Mouse (Mus musculus) thymus, postnatal 10 days (tissue): Measurements from ENCODE around the gene Ablim2.
A peak's percentile ranks its signal among the peaks of the same experiment; 100 is the strongest.

ENCODE experiments used
- DNase-seq, 2 experiments: peaks; one replicate each; pipeline ENCODE4 v3.0.0; 2021; ENCODE audit warnings: low spot score in 2 of 2

Gene Ablim2

DNA sequence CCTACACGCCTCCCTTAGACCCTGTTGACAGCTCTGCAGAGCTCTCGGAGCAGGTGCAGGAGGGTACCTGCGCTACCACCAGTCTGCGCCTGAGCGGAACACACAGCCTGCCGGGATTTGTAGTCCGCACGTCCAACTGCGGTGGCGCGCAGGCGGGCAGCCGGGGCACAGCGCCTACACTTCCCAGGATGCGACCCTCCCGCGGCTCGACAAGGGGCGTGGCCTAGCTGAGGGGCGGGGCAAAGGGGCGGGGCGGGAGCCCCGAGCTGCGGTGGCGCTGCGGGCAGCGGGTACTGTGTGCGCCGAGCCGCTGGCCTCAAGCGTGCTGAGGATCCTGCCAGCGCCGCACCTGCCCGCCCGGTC is at the start of gene Ablim2:
Gene Ablim2 (plus strand): TSS at position 242 of the 363 bp plus-strand sequence.
- peak; percentile 90 to 91 for DNase-seq

DNA sequence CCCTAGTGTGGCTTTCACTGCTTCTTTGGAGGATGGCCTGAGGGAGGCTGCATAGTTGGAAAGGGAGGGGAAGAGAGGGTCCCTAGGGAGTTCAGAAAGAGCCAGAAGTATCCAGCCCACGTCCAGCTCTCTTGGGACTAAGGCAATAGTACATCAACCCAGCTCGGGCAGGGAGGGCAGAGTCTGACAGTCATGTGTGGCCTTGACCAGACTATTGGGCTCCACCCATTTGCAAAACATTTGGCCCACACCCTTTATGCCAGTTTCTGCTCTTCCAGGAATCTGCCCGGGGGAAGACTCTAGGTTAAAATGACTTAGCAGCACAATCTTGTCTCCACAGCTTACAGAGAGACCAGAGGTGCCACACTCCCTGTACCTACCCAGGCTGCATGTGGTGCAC is 47.2 kb upstream of the Ablim2 start:
- no peak for DNase-seq

DNA sequence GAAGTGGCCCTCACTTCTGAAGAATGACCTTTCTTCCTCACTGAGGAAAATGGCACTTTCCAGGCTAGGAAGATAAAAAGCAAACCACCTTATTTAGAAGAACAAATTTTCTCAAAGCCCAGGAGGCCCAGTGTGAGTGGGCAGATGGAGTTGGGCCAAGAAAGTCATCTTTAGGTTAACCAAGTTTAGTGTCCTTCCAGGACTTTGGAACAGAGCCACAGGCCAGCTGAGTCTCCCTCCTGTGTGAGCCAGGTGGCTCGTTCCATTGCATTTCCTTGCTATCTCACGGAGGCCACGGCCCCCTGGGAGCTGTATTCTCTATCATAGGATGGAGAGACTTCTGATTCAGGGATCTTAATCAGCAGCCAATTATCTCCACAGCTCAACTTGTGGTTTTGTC is 46.7 kb upstream of the Ablim2 start:
- DNase-seq = no peak

DNA sequence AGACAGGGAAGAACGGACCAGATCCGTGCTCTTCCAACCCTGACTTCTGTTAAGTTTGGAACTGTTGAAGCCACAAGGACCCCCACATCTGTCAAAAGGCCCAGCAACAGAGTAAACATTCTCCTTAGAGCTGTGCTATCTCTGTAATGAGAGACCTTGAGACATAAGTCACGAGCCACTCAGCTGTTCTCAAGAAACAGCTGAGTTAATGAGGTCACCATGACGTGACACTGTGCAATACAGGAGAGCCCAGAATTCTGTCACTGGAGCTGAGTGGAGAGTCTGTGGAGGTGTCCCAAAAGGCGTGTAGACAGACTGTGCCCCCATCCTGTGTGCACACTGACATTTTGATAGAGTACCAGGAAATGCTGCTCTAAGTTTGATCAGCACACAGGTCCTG is 45.2 kb upstream of the Ablim2 start:
- DNase-seq = no peak

DNA sequence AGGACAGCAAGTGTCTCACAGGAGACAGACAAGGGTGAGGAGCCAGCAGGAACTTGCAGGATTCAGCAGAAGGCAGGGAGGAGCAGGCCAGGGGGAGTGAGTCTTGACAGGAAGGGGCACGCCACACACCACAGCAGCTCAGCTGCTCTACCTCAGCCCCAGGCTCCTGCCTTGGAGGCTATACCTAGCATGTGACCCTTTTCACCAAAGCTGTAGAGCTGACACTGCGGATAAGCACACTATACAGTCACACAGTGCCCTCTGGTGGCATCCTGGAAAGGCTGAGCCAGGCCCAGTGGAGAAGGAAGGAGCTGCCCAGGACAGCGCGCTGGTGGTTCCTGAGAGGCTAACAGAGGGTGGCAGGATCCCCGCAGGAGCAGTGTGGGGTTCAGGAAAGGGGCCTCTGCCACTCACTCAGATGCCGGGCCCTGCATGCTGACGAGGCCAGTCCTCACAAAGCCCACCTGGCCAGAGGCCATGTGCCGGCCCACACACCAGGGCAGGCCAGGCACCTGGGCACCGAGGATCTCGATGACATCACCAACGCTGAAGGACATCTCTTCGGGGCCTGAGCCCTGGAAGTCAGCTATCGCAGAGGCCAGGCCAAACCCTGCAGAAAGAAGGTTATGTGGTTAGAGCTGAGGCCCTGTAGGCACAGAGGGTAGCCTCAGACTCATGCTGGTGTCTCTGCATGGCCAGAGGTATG is 43.9 kb upstream of the Ablim2 start:
- peak; percentile 22 to 57 for DNase-seq

DNA sequence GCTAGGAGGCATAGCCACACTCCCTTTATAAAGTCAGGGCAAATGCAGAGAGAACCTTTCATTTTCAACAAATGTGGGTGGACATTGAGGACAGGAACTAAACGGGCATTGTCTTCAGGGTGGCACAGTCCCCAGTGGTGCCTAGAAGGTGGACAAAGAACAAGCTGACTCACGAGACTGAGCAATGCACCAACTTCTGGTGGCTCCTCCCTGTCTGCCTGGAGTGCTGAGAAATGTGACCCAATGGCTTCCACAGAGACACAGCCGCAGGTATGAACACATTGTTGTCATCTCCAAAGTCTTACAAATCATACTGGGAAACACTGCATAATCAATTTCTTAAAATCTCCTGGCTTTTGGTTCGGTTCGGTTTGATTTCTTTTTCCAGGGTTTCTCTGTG is 40.2 kb upstream of the Ablim2 start:
- no peak for DNase-seq

DNA sequence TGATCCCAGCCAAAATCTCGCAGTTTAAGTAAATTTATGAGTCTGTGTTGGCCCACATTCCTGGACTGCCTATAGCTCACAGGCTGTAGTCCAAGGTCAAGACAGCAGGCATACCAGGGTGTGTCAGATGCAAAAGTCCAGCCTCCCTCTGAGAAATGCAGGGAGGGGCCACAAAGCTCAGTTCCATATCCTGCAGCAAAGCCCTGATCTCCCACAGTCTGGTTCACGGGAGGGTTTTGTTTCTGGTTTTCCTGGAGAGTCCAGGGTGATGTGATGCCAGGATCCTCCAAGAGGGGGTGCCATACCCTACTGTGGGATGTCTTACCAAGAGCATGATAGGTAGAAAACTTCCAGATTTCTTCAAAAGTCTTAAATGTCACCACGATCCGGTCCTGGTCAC is 39.7 kb upstream of the Ablim2 start:
- DNase-seq = no peak

DNA sequence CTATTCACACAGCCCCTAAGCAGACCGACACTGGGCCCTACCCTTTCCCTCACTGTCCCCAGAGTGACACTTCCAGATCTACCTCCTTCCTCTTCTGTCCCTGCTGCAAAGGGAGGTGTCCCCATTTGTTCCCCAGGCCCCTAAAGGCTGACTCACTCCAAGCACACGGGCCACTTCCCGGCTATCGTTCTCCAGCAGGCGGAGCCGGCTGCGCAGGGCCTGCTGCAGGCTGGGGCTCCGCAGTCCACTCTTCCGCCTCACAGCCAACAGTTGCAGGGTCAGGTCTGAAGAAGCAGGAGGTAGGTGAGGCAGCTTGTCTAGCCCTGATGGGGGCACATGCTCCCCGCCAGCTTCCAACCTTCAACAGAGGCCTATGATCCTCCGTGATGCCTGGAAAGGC is 38.9 kb upstream of the Ablim2 start:
- DNase-seq = no peak

DNA sequence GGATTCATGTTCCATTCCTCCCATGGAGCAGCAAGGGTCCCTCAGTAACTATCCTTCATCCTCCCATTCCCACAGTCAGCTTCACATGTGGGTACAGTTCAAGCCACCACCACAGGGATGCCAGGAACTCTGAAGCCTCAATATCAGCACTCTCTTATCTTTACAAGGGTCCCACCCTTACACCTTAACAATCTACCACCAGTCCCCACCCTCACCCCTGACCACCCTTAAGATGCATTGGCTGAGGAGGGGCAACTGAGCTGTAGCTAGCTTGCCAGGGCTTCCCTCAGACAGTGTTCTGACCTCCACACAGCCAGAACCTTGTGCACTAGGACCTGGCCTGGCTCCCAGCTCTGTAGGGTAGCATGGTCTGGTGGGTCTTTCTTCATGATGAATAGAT is 38.3 kb upstream of the Ablim2 start:
- no peak for DNase-seq

DNA sequence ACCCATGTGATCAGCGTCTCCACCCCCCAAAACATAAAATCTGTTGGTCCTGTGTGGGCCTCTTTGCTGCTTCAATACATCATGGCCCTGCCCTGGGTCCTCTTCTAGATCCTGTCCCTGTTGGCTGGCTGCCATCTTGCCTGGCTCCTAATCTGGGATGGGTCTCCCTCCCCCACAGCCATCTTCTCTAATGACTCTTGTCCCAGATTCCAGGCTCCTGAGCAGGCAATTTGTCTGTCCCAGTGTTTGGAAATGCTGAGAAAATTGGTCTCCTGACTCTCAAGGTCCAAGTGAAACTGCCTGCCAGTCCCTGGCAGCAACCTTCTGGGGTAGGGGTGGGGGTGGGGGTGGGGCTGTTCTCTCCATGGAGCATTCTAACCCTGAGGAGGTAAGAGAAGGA is 37.8 kb upstream of the Ablim2 start:
- DNase-seq = no peak

DNA sequence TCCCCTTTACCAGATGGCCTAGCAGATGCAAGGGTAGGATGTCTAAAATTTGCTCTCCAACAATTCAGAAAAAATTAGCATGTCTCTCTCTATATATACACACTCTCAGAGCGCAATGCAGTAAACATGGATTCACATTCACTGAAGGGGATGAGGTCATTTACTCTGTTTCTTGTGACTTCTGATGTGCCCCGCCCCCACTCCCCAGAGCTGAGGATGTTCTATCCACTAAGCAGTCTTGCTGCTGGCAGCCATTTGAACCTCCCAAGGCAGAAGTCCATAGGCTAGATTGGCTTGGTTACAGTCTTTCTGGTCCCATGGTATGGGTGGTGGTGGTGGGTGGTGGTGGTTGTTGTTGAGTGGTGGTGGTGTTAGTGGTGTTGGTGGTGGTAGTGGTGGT is 35.7 kb upstream of the Ablim2 start:
- no peak for DNase-seq

DNA sequence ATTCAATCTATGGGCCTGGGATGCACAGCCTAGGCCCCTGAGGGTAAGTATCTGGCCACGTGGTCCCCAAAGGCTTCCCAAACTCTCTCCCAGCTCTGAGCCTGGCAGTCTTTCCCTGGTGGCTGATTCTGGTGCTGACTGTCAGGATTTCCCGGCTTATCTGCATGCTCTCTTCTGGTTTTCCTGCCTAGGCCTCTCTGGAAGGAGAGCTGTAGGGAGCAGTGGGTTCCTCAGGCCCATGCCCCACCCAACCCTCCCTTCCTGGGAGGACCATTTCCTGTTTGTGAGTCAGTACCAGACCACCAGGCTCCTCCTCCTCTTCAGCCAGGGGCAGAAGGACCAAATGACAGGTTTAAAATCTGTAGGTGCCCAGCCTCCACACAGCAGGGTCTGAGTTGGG is 35.0 kb upstream of the Ablim2 start:
- DNase-seq = no peak

DNA sequence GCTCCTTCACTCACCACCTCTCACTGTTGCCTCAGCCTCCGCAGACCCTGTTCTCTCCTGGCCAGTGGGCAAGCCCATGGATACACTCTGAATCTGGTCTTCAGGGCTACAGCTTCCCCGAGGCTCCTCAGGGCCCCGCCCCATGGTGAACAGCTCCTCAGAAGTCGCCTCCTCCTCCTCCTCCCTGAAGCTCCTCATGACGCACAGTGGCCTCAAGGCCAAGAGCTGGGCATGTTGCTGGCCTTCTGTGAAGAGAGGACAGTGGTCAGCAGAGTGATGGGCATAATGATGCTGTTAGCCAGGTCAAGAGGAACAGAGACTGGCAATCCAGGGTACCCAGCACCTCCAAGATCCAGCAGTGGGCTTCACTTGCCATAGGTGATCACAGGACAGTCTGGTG is 33.8 kb upstream of the Ablim2 start:
- no peak for DNase-seq

DNA sequence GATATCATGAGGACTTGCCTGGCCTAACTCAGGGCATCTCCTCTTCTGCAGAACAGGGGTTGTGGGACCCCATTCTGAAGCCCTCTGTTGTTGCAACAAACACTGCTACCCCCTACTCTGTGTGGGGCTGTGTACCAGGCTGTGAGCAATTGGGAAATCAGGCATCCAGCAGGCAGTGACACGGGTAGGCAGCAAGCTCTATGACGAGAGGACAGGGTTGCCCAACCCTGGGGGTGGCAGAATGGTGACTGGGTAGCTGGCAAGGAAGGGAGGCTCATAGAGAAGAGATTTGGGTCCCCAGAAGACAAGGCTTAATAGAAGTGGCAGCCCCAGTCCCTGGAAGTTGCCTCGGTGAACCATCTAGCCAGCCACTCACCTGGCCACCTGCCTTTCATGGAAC is 31.8 kb upstream of the Ablim2 start:
- DNase-seq = no peak

DNA sequence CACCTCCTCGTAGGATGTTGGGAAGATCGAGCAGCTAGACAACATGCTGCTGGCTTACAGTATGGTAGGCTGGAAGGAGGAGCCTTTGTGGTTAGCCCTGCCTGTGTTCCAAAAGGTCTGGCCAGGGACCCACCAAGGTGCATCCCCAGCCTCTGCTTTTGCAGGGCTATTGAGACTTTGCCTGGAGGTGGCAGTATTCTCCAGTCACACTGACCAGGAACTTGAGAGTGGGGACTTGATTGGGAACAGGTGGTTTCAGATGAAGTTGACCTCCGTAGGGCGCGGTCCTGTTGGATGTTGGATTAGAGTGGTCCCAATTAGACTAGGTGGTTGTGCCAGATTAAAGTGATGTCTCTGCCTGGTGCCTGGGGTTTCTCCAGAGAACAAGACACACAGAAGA is 30.2 kb upstream of the Ablim2 start:
- no peak for DNase-seq

DNA sequence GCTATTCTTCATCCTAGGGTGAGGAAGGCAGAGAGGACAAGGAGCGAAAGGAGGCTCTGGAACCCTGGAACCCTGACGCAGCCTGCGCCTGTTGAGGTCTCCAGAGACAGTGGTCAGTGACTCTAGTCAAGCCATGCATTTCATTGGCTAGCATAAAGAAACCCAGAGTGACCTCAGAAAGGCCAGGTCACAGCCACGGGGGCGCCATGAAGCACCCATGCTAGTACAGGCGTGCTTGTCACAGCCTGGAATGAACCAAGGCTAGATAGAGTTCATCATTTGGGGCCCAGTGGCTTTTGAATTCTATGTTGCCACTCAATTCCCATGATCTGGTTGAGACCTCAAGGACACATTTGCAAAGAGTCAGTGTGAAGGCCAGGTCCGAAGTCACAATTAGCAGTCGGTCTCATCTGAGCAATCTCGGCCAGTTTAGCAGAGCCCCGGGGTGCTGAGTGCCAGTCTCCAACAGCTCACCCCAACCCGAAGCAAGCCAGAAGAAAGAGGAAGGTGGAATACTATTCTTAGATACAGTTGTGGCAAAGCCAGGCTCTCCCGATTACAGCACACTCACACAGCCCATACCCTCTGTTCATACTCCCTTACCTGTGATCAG is 29.2 kb upstream of the Ablim2 start:
- DNase-seq = no peak

DNA sequence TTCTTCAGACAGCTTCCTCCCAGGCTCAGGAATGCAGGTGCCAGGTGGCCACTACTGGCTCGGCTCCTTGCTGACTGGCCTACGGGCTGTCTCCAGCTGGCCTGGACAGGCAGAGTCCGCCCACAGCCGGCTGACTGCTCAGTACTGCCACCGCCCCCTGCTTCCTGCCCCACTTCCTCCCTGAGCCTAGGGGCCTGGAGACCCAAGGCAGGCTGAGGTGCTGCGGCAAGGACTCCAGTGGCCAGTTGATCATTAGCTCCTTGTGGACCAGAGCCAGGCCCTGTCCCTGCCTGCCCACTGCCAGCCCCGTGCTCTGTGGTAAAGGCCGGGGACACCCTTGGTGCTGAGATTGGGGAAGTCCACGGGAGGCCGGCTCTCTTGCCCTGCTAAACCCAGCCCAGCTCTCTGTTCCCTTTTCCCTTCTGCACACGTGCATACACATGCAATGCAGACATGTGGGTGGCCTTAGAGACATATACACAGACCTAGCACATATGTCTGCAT is 28.7 kb upstream of the Ablim2 start:
- peak; percentile 6 to 28 for DNase-seq

DNA sequence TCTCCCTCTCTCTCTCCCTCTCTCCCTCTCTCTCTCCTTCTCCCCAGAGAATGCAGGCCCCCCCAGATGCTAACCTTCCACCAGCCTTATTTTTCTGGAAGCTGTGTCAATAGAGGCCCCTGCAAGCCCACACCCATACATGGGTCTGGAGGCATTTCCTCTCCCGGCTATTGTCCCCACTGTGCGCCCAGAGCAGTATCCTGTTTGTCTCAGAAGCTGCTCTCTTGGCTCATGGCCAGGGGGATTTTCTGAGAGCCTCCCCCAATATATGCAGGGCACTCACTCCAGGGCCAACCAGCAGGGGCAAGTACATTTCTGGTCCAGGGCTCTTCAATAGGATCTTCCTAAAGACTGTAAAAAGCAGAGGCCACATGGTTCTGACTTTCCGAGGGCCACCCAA is 27.8 kb upstream of the Ablim2 start:
- DNase-seq = no peak

DNA sequence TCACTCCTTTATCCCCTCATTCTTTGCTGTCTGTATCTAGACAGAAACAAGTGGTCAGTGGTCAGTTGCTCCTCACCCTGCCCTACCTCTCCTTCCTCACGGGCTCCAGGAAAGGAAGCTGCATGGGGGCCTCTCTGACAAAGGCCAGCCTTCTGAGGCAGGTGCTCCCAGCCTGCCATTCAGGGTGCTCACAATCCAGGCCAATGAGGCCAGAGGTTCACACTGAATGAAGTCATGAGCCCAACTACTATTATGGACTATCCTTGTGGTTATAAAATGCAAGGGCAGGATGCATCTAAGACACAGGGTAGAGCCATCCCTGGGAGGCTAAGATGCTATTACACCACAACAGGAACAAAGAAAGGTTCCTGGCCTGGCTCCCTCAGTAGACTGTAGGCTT is 27.1 kb upstream of the Ablim2 start:
- DNase-seq = no peak

DNA sequence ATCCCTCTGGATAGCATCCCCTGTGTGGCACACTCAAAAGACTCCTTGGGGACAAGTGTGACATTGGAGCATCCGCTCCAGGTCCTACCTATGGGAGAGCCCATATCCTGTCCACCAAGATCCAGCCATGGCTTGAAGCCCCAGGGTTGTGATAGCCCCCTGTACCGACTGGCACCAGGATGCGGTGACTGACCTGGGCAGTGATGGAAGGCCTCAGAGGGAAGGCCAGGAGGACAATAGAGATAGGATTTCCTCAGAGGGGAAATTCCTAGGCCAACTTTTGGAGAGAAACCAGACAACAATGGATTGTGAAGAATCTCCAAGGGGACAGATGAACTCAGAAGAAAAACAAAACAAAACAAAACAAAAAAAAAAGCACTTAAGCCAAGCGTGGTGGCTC is 26.7 kb upstream of the Ablim2 start:
- no peak for DNase-seq

DNA sequence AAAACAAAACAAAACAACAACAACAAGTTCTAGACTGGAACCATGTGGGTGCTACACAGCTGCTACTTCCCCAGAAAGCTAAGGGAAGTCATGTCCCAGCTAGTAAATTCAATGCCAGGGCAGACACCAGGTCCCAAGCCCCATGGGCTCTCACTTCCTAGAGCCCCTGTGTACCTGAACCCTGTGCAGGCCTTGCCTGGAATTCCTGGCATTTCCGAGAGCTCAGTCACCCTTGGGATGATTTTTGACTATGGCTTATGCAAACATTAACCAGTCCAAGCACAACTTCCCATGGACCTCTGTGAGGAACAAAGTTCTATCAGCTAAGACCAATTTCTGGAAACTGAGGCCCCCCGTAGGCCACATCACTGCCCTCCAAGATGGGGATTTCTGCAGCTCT is 24.2 kb upstream of the Ablim2 start:
- DNase-seq = no peak

DNA sequence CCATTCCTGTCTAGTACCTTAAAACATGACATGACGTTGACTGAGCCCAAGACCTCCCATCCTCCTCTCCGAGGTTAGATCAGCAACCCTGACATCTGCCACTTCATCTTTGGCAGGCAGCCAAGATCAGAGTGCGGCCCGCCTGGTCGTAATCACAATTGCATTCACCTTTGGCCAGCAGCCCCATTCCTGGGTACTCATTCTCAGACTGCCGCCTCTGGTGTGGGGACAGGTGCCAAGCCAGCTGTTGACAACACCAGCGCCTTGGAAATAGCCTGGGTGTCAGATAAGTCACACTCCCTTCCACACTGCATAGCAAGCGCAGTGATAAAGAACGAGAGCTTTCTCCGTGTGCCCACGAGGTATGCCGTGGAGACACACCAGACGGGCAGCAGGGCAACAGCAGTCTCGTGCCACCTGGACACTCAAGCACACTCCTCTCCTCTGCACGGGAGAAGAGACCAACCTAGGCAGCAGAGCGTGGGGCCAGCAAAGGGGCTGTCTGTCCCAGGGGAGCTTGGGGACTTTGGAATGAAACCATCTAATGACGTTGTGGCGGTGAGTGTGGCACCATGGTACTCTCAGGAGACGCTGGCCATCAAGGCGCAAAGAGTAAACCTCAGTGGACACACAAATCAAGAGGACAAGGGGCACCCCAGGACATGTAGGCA is 20.3 kb upstream of the Ablim2 start:
- DNase-seq = no peak

DNA sequence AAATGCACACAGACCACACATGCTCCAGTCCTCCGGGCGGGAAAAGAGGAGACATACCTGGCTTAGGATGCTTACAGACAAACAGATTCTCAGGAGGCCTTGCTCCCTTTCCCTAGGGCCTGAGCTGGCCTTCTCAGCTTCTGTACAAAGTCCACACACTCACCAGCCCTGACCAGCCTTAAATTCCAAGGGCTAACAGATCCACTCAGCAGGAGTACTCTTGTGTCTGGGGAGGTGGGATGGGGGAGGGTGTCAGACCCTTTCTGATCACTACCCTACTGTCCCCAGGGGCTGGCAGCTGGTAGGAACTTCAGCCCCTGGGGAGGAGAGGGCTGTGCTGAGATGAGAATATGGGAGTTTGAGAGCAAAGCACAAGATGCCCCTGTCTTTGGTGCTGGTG is 18.7 kb upstream of the Ablim2 start:
- no peak for DNase-seq
